Mouse (Mus musculus) large intestine, adult 2 months (tissue): Measurements from ENCODE around the gene Pik3c2b. TPM values are rescaled to one million over a fixed set of nuclear protein-coding genes. Genes with fewer than 3 reads are reported as not detected.
"Not testable (repeated sequence)": the region's sequence is repeated elsewhere in the genome, so short reads cannot be mapped to it uniquely, and the experiment has no call there.

Experiments
- DNase-seq: peaks from one replicate; pipeline ENCODE4 v3.0.0-alpha.2; 2012; ENCODE audit warnings: low read depth, low spot score
- WGBS: fragments of 180-500 bp; shearing (Covaris S2); methylation state at CpG from one replicate; pipeline ENCODE4 v1.1.7; 2018; 5-methylcytosine and 5-hydroxymethylcytosine counted together
- polyA plus RNA-seq: library from polyadenylated mRNA; depleted of rRNA; stranded (reverse); fragments of >200 nt; gene quantifications from 2 replicates; pipeline ENCODE4 v1.2.3, GENCODE M21; 2012

The Pik3c2b gene
- polyA plus RNA-seq, 1 experiment, result 20.3 TPM

GRCm38 (mm10) chr1:133030461-133030860, 15.0 kb upstream of the Pik3c2b start, which contains the start of gene Mdm4:
Mdm4 (minus strand) TSS chr1:133030561.
- no peak for DNase-seq
- WGBS, result 95% methylated on average over 5 of the region's 5 CpGs

GRCm38 (mm10) chr1:133032981-133033315, 12.5 kb upstream of the Pik3c2b start:
- 29% methylated on average over 5 of the region's 5 CpGs for WGBS
- no peak for DNase-seq

GRCm38 (mm10) chr1:133033316-133034090, 12.0 kb upstream of the Pik3c2b start:
- 2% methylated on average over 28 of the region's 28 CpGs for WGBS
- DNase-seq, result no peak

GRCm38 (mm10) chr1:133034091-133034460, 11.4 kb upstream of the Pik3c2b start:
- WGBS, result 6% methylated on average over 11 of the region's 11 CpGs
- no peak for DNase-seq

GRCm38 (mm10) chr1:133034682-133035081, 10.8 kb upstream of the Pik3c2b start:
- 78% methylated on average over 7 of the region's 7 CpGs for WGBS
- DNase-seq, result not testable (repeated sequence)

GRCm38 (mm10) chr1:133039505-133039949, 5.9 kb upstream of the Pik3c2b start:
- no peak for DNase-seq
- WGBS, result 5% methylated on average over 4 of the region's 4 CpGs

GRCm38 (mm10) chr1:133045861-133046440, 484 bp downstream of the Pik3c2b start:
- under 1% methylated on average over 60 of the region's 71 CpGs for WGBS
- DNase-seq, result no peak

- DNase-seq, result no peak
- WGBS, result 1% methylated on average over 39 of the region's 40 CpGs
Observed at GRCm38 (mm10) chr1:133046441-133046931, 1.0 kb downstream of the Pik3c2b start.

- no peak for DNase-seq
- 31% methylated on average over 8 of the region's 8 CpGs for WGBS
Observed at GRCm38 (mm10) chr1:133047575-133047974, 2.1 kb downstream of the Pik3c2b start.

- DNase-seq, result no peak
- 68% methylated on average over 2 of the region's 2 CpGs for WGBS
Observed at GRCm38 (mm10) chr1:133048690-133049089, 3.2 kb downstream of the Pik3c2b start.

- 34% methylated on average over 11 of the region's 11 CpGs for WGBS
- no peak for DNase-seq
Observed at GRCm38 (mm10) chr1:133050001-133050431, 4.5 kb downstream of the Pik3c2b start.

GRCm38 (mm10) chr1:133051829-133052228, 6.4 kb downstream of the Pik3c2b start:
- 94% methylated on average over 2 of the region's 2 CpGs for WGBS
- DNase-seq, result no peak

GRCm38 (mm10) chr1:133053034-133053433, 7.6 kb downstream of the Pik3c2b start:
- no peak for DNase-seq
- 45% methylated on average over 5 of the region's 5 CpGs for WGBS

GRCm38 (mm10) chr1:133054326-133054725, 8.9 kb downstream of the Pik3c2b start:
- 68% methylated on average over 8 of the region's 8 CpGs for WGBS
- no peak for DNase-seq

- WGBS, result 14% methylated on average over 7 of the region's 7 CpGs
Observed at GRCm38 (mm10) chr1:133057345-133058034, 12.0 kb downstream of the Pik3c2b start.

GRCm38 (mm10) chr1:133059592-133059991, 14.1 kb downstream of the Pik3c2b start:
- no peak for DNase-seq
- WGBS, result 70% methylated on average over 2 of the region's 2 CpGs

More at GRCm38 (mm10) chr1:133057345-133058034, 12.0 kb downstream of the Pik3c2b start:
- peak; percentile 100 for DNase-seq

GRCm38 (mm10) chr1:133060681-133061080, 15.2 kb downstream of the Pik3c2b start:
- DNase-seq, result no peak
- WGBS, result 45% methylated on average over 4 of the region's 4 CpGs

- DNase-seq, result no peak
- 86% methylated on average over 6 of the region's 6 CpGs for WGBS
Observed at GRCm38 (mm10) chr1:133063164-133063563, 17.7 kb downstream of the Pik3c2b start.

- DNase-seq, result no peak
- WGBS, result 64% methylated on average over 5 of the region's 5 CpGs
Observed at GRCm38 (mm10) chr1:133068268-133068667, 22.8 kb downstream of the Pik3c2b start.

- no peak for DNase-seq
- WGBS, result 89% methylated on average over 15 of the region's 15 CpGs
Observed at GRCm38 (mm10) chr1:133068669-133069274, 23.3 kb downstream of the Pik3c2b start.
